24 mouse cellular contexts compared by ENCODE assay signal in the genomic region with DNA sequence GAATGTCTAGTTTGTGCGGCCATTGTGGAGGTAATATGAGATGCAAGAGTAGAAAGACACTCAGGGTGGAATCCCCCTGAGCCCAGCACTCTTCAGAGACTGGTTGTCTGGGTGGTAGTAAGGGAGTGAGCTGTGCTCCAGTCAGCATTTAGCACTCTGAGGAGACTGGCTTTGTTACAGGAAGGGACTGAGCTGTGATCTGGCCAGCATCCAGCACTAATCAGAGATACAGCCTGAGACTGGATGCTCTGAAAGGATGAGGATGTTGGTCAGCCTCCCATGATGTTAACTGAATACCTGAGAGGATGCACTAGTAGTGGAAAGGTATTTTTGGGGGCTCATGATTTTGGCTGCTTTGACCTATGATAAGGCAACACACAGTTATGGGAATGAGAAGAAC.
DNase-seq lines count a peak whose midpoint lies in the region; ATAC-seq and TF ChIP-seq lines count a peak whose summit lies in the region.
"Had no signal": no experiment of that assay in that cellular context is flagged by ENCODE, and none has a peak within 500 bp of the region (broad histone marks: within the 10 kb centered on the region; RNA-seq: fewer than 3 reads in every experiment).

No protein-coding gene starts in this region.

- in situ Hi-C loops in CH12.LX (cut with MboI; ENCODE audit: low pct_ligation_motif_present, low pct_unique_long_range_greater_than_20kb, low sequenced_read_pairs): no loop called here

- H3K4me1 ChIP-seq in forebrain, embryonic 14.5 days (ENCODE audit: control insufficient read depth, insufficient read depth, low read length): no peaks in the 10 kb centered on the region
- H3K4me1 ChIP-seq in forebrain, postnatal 0 days (ENCODE audit: insufficient read depth): no peaks in the 10 kb centered on the region
- peaks cover 6 to 30% of the 10 kb centered on the region in 2 experiments for H3K4me1 ChIP-seq in CH12.LX (ENCODE audit: control insufficient read depth in 1 of 2, insufficient read depth in 2 of 2)
- H3K4me1 ChIP-seq in midbrain, embryonic 13.5 days (replicated peaks): no peaks in the 10 kb centered on the region
- H3K4me1 ChIP-seq: embryonic facial prominence, embryonic 13.5 days; embryonic facial prominence, embryonic 15.5 days; forebrain, embryonic 12.5 days; forebrain, embryonic 15.5 days had no signal

- peak; percentile 44 for DNase-seq in forebrain, embryonic 14.5 days (ENCODE audit: low spot score)
- no peak for DNase-seq in forebrain, postnatal 0 days
- DNase-seq in kidney, postnatal 10 days: peak; percentile 29
- DNase-seq in kidney, postnatal 25 days: no peak
- peak; percentile 63 for DNase-seq in CH12.LX (ENCODE audit: extremely low read depth)
- DNase-seq in brain, embryonic 14.5 days (ENCODE audit: low read depth): peak; percentile 58
- DNase-seq: adrenal gland, adult 8-10 months; adrenal gland, postnatal 14 days; adrenal gland, postnatal 36 days; cerebellum, adult 11 months; cerebellum, adult 18-20 months; cerebellum, adult 8-10 months; cerebellum, postnatal 36 days; embryo, embryonic 11 days had no signal

- no peaks in the 10 kb centered on the region for H3K27me3 ChIP-seq in forebrain, embryonic 14.5 days (replicated peaks; ENCODE audit: control insufficient read depth, insufficient read depth, low read length)
- no peaks in the 10 kb centered on the region for H3K27me3 ChIP-seq in forebrain, postnatal 0 days (ENCODE audit: insufficient read depth, low read length)
- H3K27me3 ChIP-seq in CH12.LX (replicated peaks): no peaks in the 10 kb centered on the region
- no peaks in the 10 kb centered on the region for H3K27me3 ChIP-seq in midbrain, embryonic 13.5 days
- H3K27me3 ChIP-seq: embryonic facial prominence, embryonic 13.5 days; embryonic facial prominence, embryonic 15.5 days; forebrain, embryonic 15.5 days; Patski had no signal

- no peak for TF ChIP-seq POLR2A in CH12.LX (IDR thresholded peaks at IDR 0.05; ENCODE audit: low read depth, low read length)
- TF ChIP-seq POLR2A in brain, embryonic 14.5 days (IDR thresholded peaks at IDR 0.05; ENCODE audit: borderline replicate concordance, extremely low read depth, insufficient read depth, insufficient read length, poor library complexity, severe bottlenecking): no peak

- WGBS in forebrain, embryonic 14.5 days: 78% methylated on average over 1 of the region's 1 CpGs
- 66% methylated on average over 1 of the region's 1 CpGs for WGBS in forebrain, postnatal 0 days
- WGBS in midbrain, embryonic 13.5 days: 74% methylated on average over 1 of the region's 1 CpGs

- TF ChIP-seq RAD21 in CH12.LX (IDR thresholded peaks at IDR 0.05; ENCODE audit: low read depth, low read length): no peak

- no peak overlapping the region for H3K27ac ChIP-seq in forebrain, embryonic 14.5 days (ENCODE audit: low read depth, low read length)
- H3K27ac ChIP-seq in forebrain, postnatal 0 days (ENCODE audit: low read depth, low read length): no peak overlapping the region
- no peak overlapping the region for H3K27ac ChIP-seq in CH12.LX (ENCODE audit: insufficient read depth, low read depth)
- no peak overlapping the region for H3K27ac ChIP-seq in midbrain, embryonic 13.5 days
- H3K27ac ChIP-seq: embryonic facial prominence, embryonic 13.5 days; embryonic facial prominence, embryonic 15.5 days; forebrain, embryonic 10.5 days; forebrain, embryonic 12.5 days; forebrain, embryonic 15.5 days had no signal

- no peak for TF ChIP-seq CTCF in forebrain, postnatal 0 days (IDR thresholded peaks at IDR 0.05; ENCODE audit: low read depth)
- no peak for TF ChIP-seq CTCF in CH12.LX (conservative IDR thresholded peaks at IDR 0.05 in 1 of 2, IDR thresholded peaks at IDR 0.05 in 1 of 2; ENCODE audit: low read depth in 2 of 2, low read length in 2 of 2)
- no peak for TF ChIP-seq CTCF in brain, embryonic 14.5 days (IDR thresholded peaks at IDR 0.05; ENCODE audit: borderline replicate concordance, extremely low read depth, insufficient read depth, insufficient read length)

- no peak overlapping the region for H3K9ac ChIP-seq in forebrain, embryonic 14.5 days (ENCODE audit: low read length)
- H3K9ac ChIP-seq in forebrain, postnatal 0 days: no peak overlapping the region
- H3K9ac ChIP-seq in CH12.LX (ENCODE audit: insufficient read depth, low read depth): no peak overlapping the region
- H3K9ac ChIP-seq in midbrain, embryonic 13.5 days (replicated peaks): no peak overlapping the region
- H3K9ac ChIP-seq: embryonic facial prominence, embryonic 13.5 days; embryonic facial prominence, embryonic 15.5 days; forebrain, embryonic 12.5 days; forebrain, embryonic 15.5 days had no signal

- H3K36me3 ChIP-seq in forebrain, embryonic 14.5 days (ENCODE audit: control insufficient read depth, insufficient read depth, low read length): no peaks in the 10 kb centered on the region
- no peaks in the 10 kb centered on the region for H3K36me3 ChIP-seq in forebrain, postnatal 0 days (ENCODE audit: insufficient read depth)
- H3K36me3 ChIP-seq in CH12.LX (replicated peaks in 1 of 2; ENCODE audit: control insufficient read depth in 1 of 2, insufficient read depth in 1 of 2, low read length in 1 of 2): no peaks in the 10 kb centered on the region
- no peaks in the 10 kb centered on the region for H3K36me3 ChIP-seq in midbrain, embryonic 13.5 days
- H3K36me3 ChIP-seq: embryonic facial prominence, embryonic 13.5 days; embryonic facial prominence, embryonic 15.5 days; forebrain, embryonic 10.5 days; forebrain, embryonic 12.5 days; forebrain, embryonic 15.5 days; G1E had no signal

- no peak overlapping the region for H3K4me3 ChIP-seq in forebrain, embryonic 14.5 days (ENCODE audit: low read depth, low read length)
- H3K4me3 ChIP-seq in forebrain, postnatal 0 days (ENCODE audit: low read depth, low read length): no peak overlapping the region
- H3K4me3 ChIP-seq in CH12.LX (replicated peaks in 1 of 3; ENCODE audit: low read depth in 2 of 3, low read length in 2 of 3, poor library complexity in 1 of 3): no peak overlapping the region
- no peak overlapping the region for H3K4me3 ChIP-seq in midbrain, embryonic 13.5 days (replicated peaks)
- H3K4me3 ChIP-seq: embryonic facial prominence, embryonic 13.5 days; embryonic facial prominence, embryonic 15.5 days; erythroblast, embryonic 14.5 days; forebrain, embryonic 10.5 days; forebrain, embryonic 12.5 days; forebrain, embryonic 15.5 days had no signal

- dilution Hi-C loops in CH12.LX (cut with MboI; ENCODE audit: extremely low pct_ligation_motif_present, extremely low pct_unique_long_range_greater_than_20kb, low sequenced_read_pairs): no loop called here

- H3K9me3 ChIP-seq in forebrain, embryonic 14.5 days (replicated peaks; ENCODE audit: control insufficient read depth, low read length): no peaks in the 10 kb centered on the region
- no peaks in the 10 kb centered on the region for H3K9me3 ChIP-seq in forebrain, postnatal 0 days (ENCODE audit: low read length)
- no peaks in the 10 kb centered on the region for H3K9me3 ChIP-seq in CH12.LX (replicated peaks; ENCODE audit: low read length)
- no peaks in the 10 kb centered on the region for H3K9me3 ChIP-seq in midbrain, embryonic 13.5 days
- H3K9me3 ChIP-seq: embryonic facial prominence, embryonic 13.5 days; embryonic facial prominence, embryonic 15.5 days; forebrain, embryonic 12.5 days; forebrain, embryonic 15.5 days had no signal

- no peaks in the 10 kb centered on the region for H3K79me2 ChIP-seq in CH12.LX (replicated peaks; ENCODE audit: control insufficient read depth, extremely low read depth, insufficient read depth, poor library complexity, severe bottlenecking)

- no peak overlapping the region for H3K4me2 ChIP-seq in forebrain, embryonic 14.5 days (ENCODE audit: low read length)
- no peak overlapping the region for H3K4me2 ChIP-seq in forebrain, postnatal 0 days (ENCODE audit: low read depth)
- H3K4me2 ChIP-seq in CH12.LX (ENCODE audit: insufficient read depth, low read depth, poor library complexity, severe bottlenecking): no peak overlapping the region
- H3K4me2 ChIP-seq in midbrain, embryonic 13.5 days (replicated peaks): no peak overlapping the region
- H3K4me2 ChIP-seq: embryonic facial prominence, embryonic 13.5 days; embryonic facial prominence, embryonic 15.5 days; forebrain, embryonic 12.5 days; forebrain, embryonic 15.5 days had no signal

- no peak for ATAC-seq in forebrain, embryonic 14.5 days
- ATAC-seq in forebrain, postnatal 0 days: no peak
- ATAC-seq in midbrain, embryonic 13.5 days: no peak
- ATAC-seq: activated CD4-positive, CD25-positive, alpha-beta regulatory T cell, adult 4 months; forebrain, embryonic 15.5 days; Patski had no signal

- TF ChIP-seq EP300 in CH12.LX (IDR thresholded peaks at IDR 0.05; ENCODE audit: low read length): no peak

TF ChIP-seq in CH12.LX, 34 proteins besides CTCF, POLR2A, EP300 and RAD21:
- TF ChIP-seq E2F4 (IDR thresholded peaks at IDR 0.05; ENCODE audit: insufficient replicate concordance, low read depth, low read length) (no peak), TCF12 (IDR thresholded peaks at IDR 0.05; ENCODE audit: low read depth, low read length) (no peak), MYC (IDR thresholded peaks at IDR 0.05; ENCODE audit: low read depth, low read length) (no peak), ZMIZ1 (IDR thresholded peaks at IDR 0.05; ENCODE audit: low read depth, low read length) (no peak), IRF4 (IDR thresholded peaks at IDR 0.05; ENCODE audit: low read depth, low read length) (no peak), CHD1 (IDR thresholded peaks at IDR 0.05; ENCODE audit: low read depth, low read length) (no peak), BHLHE40 (IDR thresholded peaks at IDR 0.05; ENCODE audit: low read depth, low read length) (no peak), MAFK (IDR thresholded peaks at IDR 0.05; ENCODE audit: insufficient replicate concordance, low read length) (no peak), RCOR1 (conservative IDR thresholded peaks at IDR 0.05; ENCODE audit: low read depth, low read length) (no peak), HCFC1 (IDR thresholded peaks at IDR 0.05; ENCODE audit: low read depth, low read length) (no peak), JUN (IDR thresholded peaks at IDR 0.05; ENCODE audit: insufficient read depth, low read depth, low read length) (no peak)

Comparison
In these comparisons a context has a peak if more than half of its experiments do, and no peak if none do; other contexts are left out.
1. DNase-seq: peak in forebrain, embryonic 14.5 days (single experiment), kidney, postnatal 10 days (single experiment), CH12.LX (single experiment) and brain, embryonic 14.5 days (single experiment); none in forebrain, postnatal 0 days (single experiment) and kidney, postnatal 25 days (0 of 2).